Mouse (Mus musculus): ENCODE measurements around the gene Mrpl14. TPM values are rescaled to one million over a fixed set of nuclear protein-coding genes. Genes with fewer than 3 reads are reported as not detected.
A peak's percentile ranks its signal among the peaks of the same experiment; 100 is the strongest.

Gene Mrpl14
- polyA plus RNA-seq, 1 experiment from 2014 or later, result 105 TPM

DNA sequence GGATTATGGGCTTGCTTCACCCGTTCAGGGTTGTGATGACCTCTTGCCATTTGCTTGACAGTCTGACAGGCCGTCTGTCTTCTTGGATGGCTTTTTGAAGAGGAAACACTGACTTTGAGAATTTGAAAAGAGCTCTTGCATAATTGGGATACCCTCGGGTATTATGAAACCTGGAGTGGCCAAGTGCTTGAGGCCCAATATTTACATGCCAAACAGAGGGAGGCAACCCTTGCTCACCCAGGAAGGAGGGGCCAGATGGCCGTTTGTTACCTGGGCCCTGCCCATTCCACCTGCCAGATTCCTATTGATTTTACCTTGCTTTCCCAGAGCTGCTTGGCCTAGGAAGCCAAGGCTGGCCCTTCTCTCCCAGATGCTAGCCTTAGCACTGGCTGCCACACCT, 16.1 kb downstream of the Mrpl14 start:
- Histone ChIP-seq H3K27ac (ENCODE audit: low read depth, low read length) (0 out of 2 replicates have a peak overlapping the region, but pooled peaks have one; percentile 5), H3K27me3 (ENCODE audit: control insufficient read depth, insufficient read depth, low read length) (no peaks in the 10 kb centered on the region), H3K4me3 (ENCODE audit: low read depth, low read length) (no peak overlapping the region), H3K9me3 (ENCODE audit: control insufficient read depth, low read length) (no peaks in the 10 kb centered on the region), H3K4me1 (replicated peaks; ENCODE audit: control insufficient read depth, insufficient read depth, low read length) (no peaks in the 10 kb centered on the region), H3K9ac (ENCODE audit: low read depth, low read length) (no peak overlapping the region), H3K36me3 (ENCODE audit: control insufficient read depth, insufficient read depth, low read length) (no peaks in the 10 kb centered on the region), H3K4me2 (replicated peaks; ENCODE audit: low read depth, low read length) (no peak overlapping the region)
- DNase-seq (ENCODE audit: low spot score) (no peak), ATAC-seq (ENCODE audit: low FRiP score) (no peak)
- WGBS, result 53% methylated on average over 4 of the region's 4 CpGs

DNA sequence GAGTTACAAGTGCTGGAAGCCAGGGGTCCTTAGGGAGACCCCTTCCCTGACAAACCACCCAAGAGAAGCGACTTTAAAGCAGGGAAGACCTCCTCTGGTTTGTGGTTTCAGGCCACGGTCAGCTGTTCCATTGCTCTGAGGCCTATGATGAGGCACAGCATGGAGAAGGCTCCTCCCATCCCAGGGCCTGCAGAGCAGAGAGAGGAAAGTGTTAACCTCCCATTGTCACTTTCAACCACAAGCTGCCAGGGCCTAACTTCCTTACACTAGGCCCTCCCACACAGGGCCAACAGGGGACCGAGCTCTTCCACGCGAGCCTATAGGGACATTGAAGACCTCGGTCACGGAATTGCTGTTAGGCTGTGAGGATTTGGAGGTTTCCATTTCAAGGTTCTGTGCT, 17.1 kb downstream of the Mrpl14 start:
- no peak overlapping the region for H3K4me2 ChIP-seq (replicated peaks; ENCODE audit: low read depth, low read length)
- H3K9ac ChIP-seq (ENCODE audit: low read depth, low read length), result no peak overlapping the region
- H3K27ac ChIP-seq (ENCODE audit: low read depth, low read length), result no peak overlapping the region
- H3K4me1 ChIP-seq (replicated peaks; ENCODE audit: control insufficient read depth, insufficient read depth, low read length), result no peaks in the 10 kb centered on the region
- ATAC-seq (ENCODE audit: low FRiP score), result no peak
- H3K36me3 ChIP-seq (ENCODE audit: control insufficient read depth, insufficient read depth, low read length), result no peaks in the 10 kb centered on the region
- 59% methylated on average over 7 of the region's 7 CpGs for WGBS
- H3K4me3 ChIP-seq (ENCODE audit: low read depth, low read length), result no peak overlapping the region
- no peaks in the 10 kb centered on the region for H3K9me3 ChIP-seq (ENCODE audit: control insufficient read depth, low read length)
- DNase-seq (ENCODE audit: low spot score), result no peak
- no peaks in the 10 kb centered on the region for H3K27me3 ChIP-seq (ENCODE audit: control insufficient read depth, insufficient read depth, low read length)

DNA sequence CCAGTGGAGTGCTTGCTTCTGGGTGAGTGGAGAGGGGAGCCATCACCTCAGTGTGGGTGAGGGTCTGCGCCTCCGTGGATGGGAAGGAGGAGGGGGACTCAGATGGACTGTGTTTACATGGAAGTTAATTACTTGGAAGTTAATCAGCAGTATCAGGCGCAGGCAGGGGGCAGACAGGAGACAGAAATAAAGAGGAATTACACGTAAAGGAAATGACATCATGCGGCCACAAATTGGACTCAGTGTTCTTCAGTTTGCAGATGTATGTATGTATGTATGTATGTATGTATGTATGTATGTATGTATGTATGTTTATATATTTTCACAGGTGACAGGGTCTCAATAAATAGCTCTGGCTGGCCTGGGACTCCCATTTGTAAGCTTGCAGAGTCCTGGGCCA, 20.7 kb downstream of the Mrpl14 start:
- ATAC-seq (ENCODE audit: low FRiP score) (no peak), DNase-seq (ENCODE audit: low spot score) (no peak)
- Histone ChIP-seq H3K27ac (ENCODE audit: low read depth, low read length) (no peak overlapping the region), H3K27me3 (ENCODE audit: control insufficient read depth, insufficient read depth, low read length) (no peaks in the 10 kb centered on the region), H3K36me3 (ENCODE audit: control insufficient read depth, insufficient read depth, low read length) (no peaks in the 10 kb centered on the region), H3K4me1 (replicated peaks; ENCODE audit: control insufficient read depth, insufficient read depth, low read length) (no peaks in the 10 kb centered on the region), H3K9me3 (ENCODE audit: control insufficient read depth, low read length) (no peaks in the 10 kb centered on the region), H3K4me2 (replicated peaks; ENCODE audit: low read depth, low read length) (no peak overlapping the region), H3K9ac (ENCODE audit: low read depth, low read length) (no peak overlapping the region), H3K4me3 (ENCODE audit: low read depth, low read length) (no peak overlapping the region)
- 79% methylated on average over 5 of the region's 5 CpGs for WGBS

DNA sequence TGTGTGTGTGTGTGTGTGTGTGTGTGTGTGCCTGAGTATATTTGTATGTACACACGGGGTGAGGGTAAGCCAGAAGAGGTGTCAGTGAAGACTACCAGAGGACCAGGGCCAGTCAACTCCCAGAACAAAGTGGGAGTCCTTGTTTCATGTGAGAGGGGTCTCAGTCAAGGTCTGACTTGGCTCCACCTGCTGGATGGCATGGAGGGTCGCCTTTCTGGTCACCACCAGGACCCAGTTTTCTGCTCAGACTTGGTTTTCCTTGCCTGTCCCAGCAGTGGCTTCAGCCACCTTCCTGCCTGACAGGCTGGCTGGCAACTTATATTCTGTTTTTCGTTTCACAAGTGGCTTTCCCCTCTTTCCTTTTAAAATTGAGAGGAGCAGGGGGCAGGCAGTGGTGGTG, 21.3 kb downstream of the Mrpl14 start:
- DNase-seq (ENCODE audit: low spot score) (no peak), ATAC-seq (ENCODE audit: low FRiP score) (no peak)
- Histone ChIP-seq H3K4me3 (ENCODE audit: low read depth, low read length) (no peak overlapping the region), H3K36me3 (ENCODE audit: control insufficient read depth, insufficient read depth, low read length) (no peaks in the 10 kb centered on the region), H3K9me3 (ENCODE audit: control insufficient read depth, low read length) (no peaks in the 10 kb centered on the region), H3K9ac (ENCODE audit: low read depth, low read length) (no peak overlapping the region), H3K4me1 (replicated peaks; ENCODE audit: control insufficient read depth, insufficient read depth, low read length) (no peaks in the 10 kb centered on the region), H3K27ac (ENCODE audit: low read depth, low read length) (no peak overlapping the region), H3K4me2 (replicated peaks; ENCODE audit: low read depth, low read length) (no peak overlapping the region), H3K27me3 (ENCODE audit: control insufficient read depth, insufficient read depth, low read length) (no peaks in the 10 kb centered on the region)
- 44% methylated on average over 3 of the region's 3 CpGs for WGBS

DNA sequence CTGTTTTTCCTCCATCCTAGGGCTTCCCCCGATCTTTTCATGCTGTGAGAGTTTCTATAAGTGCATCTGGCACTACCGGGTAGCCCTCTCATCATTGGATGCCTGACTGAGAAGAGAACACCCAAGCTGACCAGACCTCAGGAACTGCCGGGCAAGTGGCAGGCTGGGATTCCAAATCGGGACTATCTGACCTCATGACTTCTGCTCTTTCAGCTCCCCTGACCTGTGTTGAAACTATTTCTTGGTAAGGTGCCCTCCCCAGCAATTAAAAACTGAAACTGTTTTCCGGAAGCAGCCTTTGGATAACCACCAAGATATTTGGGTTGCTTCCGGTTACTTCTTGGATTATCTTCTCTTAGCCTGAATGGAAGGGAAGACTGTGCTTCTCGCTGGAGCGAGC, 22.1 kb downstream of the Mrpl14 start:
- Histone ChIP-seq H3K27ac (ENCODE audit: low read depth, low read length) (no peak overlapping the region), H3K36me3 (ENCODE audit: control insufficient read depth, insufficient read depth, low read length) (no peaks in the 10 kb centered on the region), H3K4me2 (replicated peaks; ENCODE audit: low read depth, low read length) (no peak overlapping the region), H3K4me3 (ENCODE audit: low read depth, low read length) (no peak overlapping the region), H3K4me1 (replicated peaks; ENCODE audit: control insufficient read depth, insufficient read depth, low read length) (no peaks in the 10 kb centered on the region), H3K9ac (ENCODE audit: low read depth, low read length) (no peak overlapping the region), H3K27me3 (ENCODE audit: control insufficient read depth, insufficient read depth, low read length) (no peaks in the 10 kb centered on the region), H3K9me3 (ENCODE audit: control insufficient read depth, low read length) (no peaks in the 10 kb centered on the region)
- DNase-seq (ENCODE audit: low spot score), result no peak
- 85% methylated on average over 8 of the region's 8 CpGs for WGBS
- ATAC-seq (ENCODE audit: low FRiP score), result no peak

DNA sequence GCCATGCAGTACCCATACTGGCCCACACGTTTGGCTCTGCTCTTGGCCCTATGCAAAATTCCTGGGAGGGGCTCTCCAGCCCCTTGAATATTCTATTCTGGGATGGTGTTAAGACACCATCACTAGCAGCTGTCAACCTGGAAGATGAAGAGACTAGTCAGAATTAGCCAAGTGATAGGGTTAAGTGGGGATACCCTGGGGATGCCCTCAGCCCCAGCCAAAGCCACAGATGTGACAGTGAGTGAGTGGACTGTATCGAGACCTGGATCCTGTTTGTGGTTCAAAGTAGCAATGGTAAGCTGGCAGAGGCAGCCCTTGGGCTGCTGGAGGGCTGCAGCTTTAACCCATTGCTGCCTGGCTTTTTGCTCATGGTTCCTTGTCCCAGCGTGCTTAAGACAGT, 23.7 kb downstream of the Mrpl14 start:
- no peak for DNase-seq (ENCODE audit: low spot score)
- H3K4me2 ChIP-seq (replicated peaks; ENCODE audit: low read depth, low read length), result no peak overlapping the region
- H3K9me3 ChIP-seq (ENCODE audit: control insufficient read depth, low read length), result no peaks in the 10 kb centered on the region
- no peak overlapping the region for H3K4me3 ChIP-seq (ENCODE audit: low read depth, low read length)
- H3K27ac ChIP-seq (ENCODE audit: low read depth, low read length), result no peak overlapping the region
- ATAC-seq (ENCODE audit: low FRiP score), result no peak
- H3K9ac ChIP-seq (ENCODE audit: low read depth, low read length), result no peak overlapping the region
- H3K36me3 ChIP-seq (ENCODE audit: control insufficient read depth, insufficient read depth, low read length), result no peaks in the 10 kb centered on the region
- no peaks in the 10 kb centered on the region for H3K4me1 ChIP-seq (replicated peaks; ENCODE audit: control insufficient read depth, insufficient read depth, low read length)
- WGBS, result 50% methylated on average over 3 of the region's 3 CpGs
- no peaks in the 10 kb centered on the region for H3K27me3 ChIP-seq (ENCODE audit: control insufficient read depth, insufficient read depth, low read length)

DNA sequence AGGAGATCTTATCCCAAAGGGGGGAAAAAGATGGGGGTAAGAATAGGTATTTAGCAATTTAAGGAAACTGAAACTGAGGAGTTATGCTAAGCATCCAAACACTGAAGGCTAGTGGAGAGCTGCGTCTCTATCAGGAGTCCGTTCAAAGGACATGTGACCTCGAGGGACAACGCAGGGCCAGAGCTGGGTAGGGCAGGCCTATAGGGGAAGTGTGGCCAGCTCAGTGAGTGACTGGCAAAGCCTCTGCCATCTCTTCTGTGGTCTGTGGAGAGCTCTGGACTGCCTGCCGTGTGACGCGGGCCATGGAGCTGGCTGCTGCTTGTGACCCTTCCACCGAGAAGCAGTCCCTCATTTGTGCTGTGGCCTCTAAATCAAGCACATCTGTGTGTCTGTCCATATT, 24.3 kb downstream of the Mrpl14 start:
- ATAC-seq (ENCODE audit: low FRiP score), result no peak

DNA sequence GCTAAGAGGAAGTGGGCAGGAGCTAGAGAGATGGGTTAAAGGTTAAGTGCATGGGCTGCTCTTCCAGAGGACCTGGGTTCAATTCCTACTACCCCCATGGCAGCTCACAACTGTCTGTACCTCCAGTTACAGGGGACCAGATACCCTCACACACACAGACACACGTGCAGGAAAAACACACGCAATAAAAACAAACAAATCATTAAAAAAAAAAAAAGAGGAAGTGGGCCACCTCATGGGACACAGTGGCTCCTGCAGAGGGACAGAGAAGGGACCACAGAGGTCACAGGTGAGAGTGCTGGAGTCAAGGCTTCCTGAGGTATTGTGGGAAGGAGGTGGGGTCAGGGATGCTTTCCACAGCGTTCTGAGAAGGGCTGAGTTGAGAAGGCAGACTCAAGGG, 25.4 kb downstream of the Mrpl14 start:
- no peaks in the 10 kb centered on the region for H3K9me3 ChIP-seq (ENCODE audit: control insufficient read depth, low read length)
- H3K9ac ChIP-seq (ENCODE audit: low read depth, low read length), result no peak overlapping the region
- no peak overlapping the region for H3K4me2 ChIP-seq (replicated peaks; ENCODE audit: low read depth, low read length)
- H3K36me3 ChIP-seq (ENCODE audit: control insufficient read depth, insufficient read depth, low read length), result no peaks in the 10 kb centered on the region
- H3K27ac ChIP-seq (ENCODE audit: low read depth, low read length), result no peak overlapping the region
- H3K4me3 ChIP-seq (ENCODE audit: low read depth, low read length), result no peak overlapping the region
- 56% methylated on average over 3 of the region's 3 CpGs for WGBS
- DNase-seq (ENCODE audit: low spot score), result no peak
- H3K27me3 ChIP-seq (ENCODE audit: control insufficient read depth, insufficient read depth, low read length), result no peaks in the 10 kb centered on the region
- H3K4me1 ChIP-seq (replicated peaks; ENCODE audit: control insufficient read depth, insufficient read depth, low read length), result no peaks in the 10 kb centered on the region
- ATAC-seq (ENCODE audit: low FRiP score), result no peak

More for the DNA sequence above, 24.3 kb downstream of the Mrpl14 start:
- Histone ChIP-seq H3K27me3 (ENCODE audit: control insufficient read depth, insufficient read depth, low read length) (no peaks in the 10 kb centered on the region), H3K36me3 (ENCODE audit: control insufficient read depth, insufficient read depth, low read length) (no peaks in the 10 kb centered on the region), H3K9me3 (ENCODE audit: control insufficient read depth, low read length) (no peaks in the 10 kb centered on the region), H3K4me3 (ENCODE audit: low read depth, low read length) (no peak overlapping the region), H3K27ac (ENCODE audit: low read depth, low read length) (no peak overlapping the region), H3K4me1 (replicated peaks; ENCODE audit: control insufficient read depth, insufficient read depth, low read length) (no peaks in the 10 kb centered on the region), H3K4me2 (replicated peaks; ENCODE audit: low read depth, low read length) (no peak overlapping the region), H3K9ac (ENCODE audit: low read depth, low read length) (no peak overlapping the region)
- DNase-seq (ENCODE audit: low spot score), result no peak
- WGBS, result 84% methylated on average over 8 of the region's 8 CpGs

DNA sequence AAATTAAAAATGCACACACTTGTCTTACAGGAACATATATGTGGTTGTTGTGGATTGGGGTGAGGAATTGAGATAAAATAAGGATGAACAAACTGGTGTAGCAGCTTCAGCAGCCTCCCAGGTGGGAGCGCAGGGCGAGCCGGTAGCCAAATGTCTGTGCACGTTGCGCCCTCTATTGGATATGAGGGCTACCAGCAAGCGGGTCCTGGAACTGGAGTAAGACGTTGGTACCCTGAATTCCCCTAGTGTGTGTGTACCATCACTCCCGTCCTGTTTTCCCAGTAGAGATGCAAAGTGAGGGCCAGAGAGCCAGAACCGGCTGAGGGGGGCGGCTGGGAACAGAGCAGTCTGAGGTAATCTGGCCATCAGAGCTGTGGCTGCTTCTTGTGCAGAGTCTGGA, 32.2 kb downstream of the Mrpl14 start:
- ATAC-seq (ENCODE audit: low FRiP score) (0 out of 2 replicates have a peak, but pooled peaks have one; percentile 35), DNase-seq (ENCODE audit: low spot score) (peak; percentile 74)
- H3K4me3 ChIP-seq (ENCODE audit: low read depth, low read length), result no peak overlapping the region
- H3K9ac ChIP-seq (ENCODE audit: low read depth, low read length), result no peak overlapping the region
- no peaks in the 10 kb centered on the region for H3K27me3 ChIP-seq (ENCODE audit: control insufficient read depth, insufficient read depth, low read length)
- H3K4me2 ChIP-seq (replicated peaks; ENCODE audit: low read depth, low read length), result no peak overlapping the region
- H3K9me3 ChIP-seq (ENCODE audit: control insufficient read depth, low read length), result no peaks in the 10 kb centered on the region
- H3K36me3 ChIP-seq (ENCODE audit: control insufficient read depth, insufficient read depth, low read length), result no peaks in the 10 kb centered on the region
- WGBS, result 9% methylated on average over 10 of the region's 10 CpGs
- peaks cover 2% of the 10 kb centered on the region; the same call in 1 of the 2 replicates for H3K4me1 ChIP-seq (replicated peaks; ENCODE audit: control insufficient read depth, insufficient read depth, low read length)
- no peak overlapping the region for H3K27ac ChIP-seq (ENCODE audit: low read depth, low read length)
